Mouse (Mus musculus) MEL (cell line): Measurements from ENCODE around the gene Lypd5. TPM values are rescaled to one million over a fixed set of nuclear protein-coding genes. Genes with fewer than 3 reads are reported as not detected.

Experiments
- DNase-seq: peaks from one replicate; pipeline ENCODE4 v3.0.0; 2011; ENCODE audit warnings: low read depth, low spot score
- H3K27ac ChIP-seq: 2 replicates; pipeline ENCODE4 v1.5.1; 2012; ENCODE audit warnings: low read depth, mild to moderate bottlenecking, control low read depth, low read length, moderate library complexity; ENCODE audit not compliant: control insufficient read depth
- H3K27me3 ChIP-seq, 2 experiments: fragments of 150-350 bp in 1 of 2; sonication (generic) in 1 of 2; 2 replicates each; pipeline ENCODE4 v1.6.1; 2012; ENCODE audit warnings: low read length in 2 of 2, mild to moderate bottlenecking in 2 of 2, improper control_type of control experiment in 1 of 2, moderate library complexity in 1 of 2; ENCODE audit not compliant: insufficient read depth in 2 of 2, control insufficient read depth in 1 of 2
- H3K36me3 ChIP-seq, 2 experiments: 2 replicates each; pipeline ENCODE4 v1.6.1; 2012 to 2014; ENCODE audit warnings: low read length in 2 of 2, improper control_type of control experiment in 1 of 2, inconsistent platforms in 1 of 2, mild to moderate bottlenecking in 1 of 2; ENCODE audit not compliant: insufficient read depth in 2 of 2, control insufficient read depth in 1 of 2
- H3K4me1 ChIP-seq, 2 experiments: fragments of 150-350 bp in 1 of 2; sonication (generic) in 1 of 2; 2 replicates each; pipeline ENCODE4 v1.6.1; 2012; ENCODE audit warnings: low read length in 2 of 2, improper control_type of control experiment in 1 of 2, mild to moderate bottlenecking in 1 of 2; ENCODE audit not compliant: insufficient read depth in 2 of 2, control insufficient read depth in 1 of 2
- H3K4me3 ChIP-seq, 2 experiments: fragments of 150-350 bp in 1 of 2; sonication (generic) in 1 of 2; 2 replicates each; pipeline ENCODE4 v1.5.1; 2012; ENCODE audit warnings: low read depth in 2 of 2, low read length in 2 of 2, mild to moderate bottlenecking in 2 of 2, moderate library complexity in 2 of 2, control low read depth in 1 of 2, improper control_type of control experiment in 1 of 2; ENCODE audit not compliant: control insufficient read depth in 1 of 2, insufficient read depth in 1 of 2
- H3K79me2 ChIP-seq: 2 replicates; pipeline ENCODE4 v1.6.1; 2012; ENCODE audit warnings: mild to moderate bottlenecking, low read length, moderate library complexity; ENCODE audit not compliant: control insufficient read depth, poor library complexity, insufficient read depth
- H3K9ac ChIP-seq: 2 replicates; pipeline ENCODE4 v1.6.1; 2012; ENCODE audit warnings: low read depth, mild to moderate bottlenecking, control low read depth, low read length, moderate library complexity; ENCODE audit not compliant: control insufficient read depth, poor library complexity, severe bottlenecking
- H3K9me3 ChIP-seq: fragments of 150-350 bp; sonication (generic); replicated peaks from 2 replicates; pipeline ENCODE4 v1.6.1; 2012; ENCODE audit warnings: mild to moderate bottlenecking, low read length, improper control_type of control experiment, moderate library complexity; ENCODE audit not compliant: insufficient read depth
- BHLHE40 ChIP-seq: IDR thresholded peaks from 2 replicates; pipeline ENCODE4 v1.6.1; 2012; ENCODE audit warnings: low read depth, mild to moderate bottlenecking, inconsistent platforms, low read length, improper control_type of control experiment, borderline replicate concordance
- CHD1 ChIP-seq: IDR thresholded peaks from 2 replicates; pipeline ENCODE4 v1.6.1; 2012; ENCODE audit warnings: low read depth, mild to moderate bottlenecking, inconsistent platforms, low read length, improper control_type of control experiment
- CHD2 ChIP-seq: IDR thresholded peaks from 2 replicates; pipeline ENCODE4 v1.6.1; 2011; ENCODE audit warnings: low read length, improper control_type of control experiment
- CTCF ChIP-seq, 3 experiments: IDR thresholded peaks in 2 of 3; conservative IDR thresholded peaks in 1 of 3; 2 replicates each; pipeline ENCODE4 v1.5.1; 2011 to 2012; ENCODE audit warnings: low read length in 3 of 3, low read depth in 2 of 3, mild to moderate bottlenecking in 2 of 3, improper control_type of control experiment in 1 of 3, inconsistent platforms in 1 of 3, mixed read lengths in 1 of 3, moderate library complexity in 1 of 3; ENCODE audit not compliant: control insufficient read depth in 1 of 3, insufficient read depth in 1 of 3, poor library complexity in 1 of 3, severe bottlenecking in 1 of 3
- E2F4 ChIP-seq: IDR thresholded peaks from 2 replicates; pipeline ENCODE4 v1.6.1; 2011; ENCODE audit warnings: low read depth, low read length, improper control_type of control experiment, borderline replicate concordance
- ELF1 ChIP-seq: IDR thresholded peaks from 2 replicates; pipeline ENCODE4 v1.6.1; 2014; ENCODE audit warnings: low read depth, mild to moderate bottlenecking, inconsistent platforms, low read length, improper control_type of control experiment, moderate library complexity
- EP300 ChIP-seq, 2 experiments: IDR thresholded peaks; 2 replicates each; pipeline ENCODE4 v1.6.1; 2011; ENCODE audit warnings: improper control_type of control experiment in 2 of 2, low read length in 2 of 2, low read depth in 1 of 2, mild to moderate bottlenecking in 1 of 2
- ETS1 ChIP-seq: IDR thresholded peaks from 2 replicates; pipeline ENCODE4 v1.6.1; 2012; ENCODE audit warnings: low read depth, mild to moderate bottlenecking, inconsistent platforms, low read length, improper control_type of control experiment, moderate library complexity
- GABPA ChIP-seq: IDR thresholded peaks from 2 replicates; pipeline ENCODE4 v1.6.1; 2012; ENCODE audit warnings: low read depth, mild to moderate bottlenecking, inconsistent platforms, low read length, improper control_type of control experiment, moderate library complexity
- GATA1 ChIP-seq: IDR thresholded peaks from 2 replicates; pipeline ENCODE4 v1.6.1; 2011; ENCODE audit warnings: low read depth, low read length, improper control_type of control experiment
- HCFC1 ChIP-seq: IDR thresholded peaks from 2 replicates; pipeline ENCODE4 v1.6.1; 2012; ENCODE audit warnings: low read depth, mild to moderate bottlenecking, inconsistent platforms, low read length, improper control_type of control experiment, moderate library complexity
- JUND ChIP-seq: IDR thresholded peaks from 2 replicates; pipeline ENCODE4 v1.6.1; 2011; ENCODE audit warnings: low read depth, mild to moderate bottlenecking, improper control_type of control experiment, low read length
- KAT2A ChIP-seq: conservative IDR thresholded peaks from 2 replicates; pipeline ENCODE4 v1.6.1; 2012; ENCODE audit warnings: low read depth, low read length, improper control_type of control experiment, inconsistent platforms
- MAFK ChIP-seq: IDR thresholded peaks from 2 replicates; pipeline ENCODE4 v1.6.1; 2011; ENCODE audit warnings: low read depth, mild to moderate bottlenecking, low read length, improper control_type of control experiment, borderline replicate concordance
- MAZ ChIP-seq: IDR thresholded peaks from 2 replicates; pipeline ENCODE4 v1.6.1; 2012; ENCODE audit warnings: low read depth, mild to moderate bottlenecking, inconsistent platforms, low read length, improper control_type of control experiment
- MEF2A ChIP-seq: IDR thresholded peaks from 2 replicates; pipeline ENCODE4 v1.6.1; 2014; ENCODE audit warnings: low read depth, mild to moderate bottlenecking, inconsistent platforms, low read length, improper control_type of control experiment; ENCODE audit not compliant: poor library complexity, insufficient replicate concordance, severe bottlenecking; ENCODE audit errors: extremely low read depth
- MXI1 ChIP-seq: IDR thresholded peaks from 2 replicates; pipeline ENCODE4 v1.6.1; 2011; ENCODE audit warnings: mild to moderate bottlenecking, low read depth, low read length, improper control_type of control experiment
- MYB ChIP-seq: IDR thresholded peaks from 2 replicates; pipeline ENCODE4 v1.6.1; 2011; ENCODE audit warnings: mild to moderate bottlenecking, low read depth, low read length, improper control_type of control experiment
- MYC ChIP-seq: IDR thresholded peaks from 2 replicates; pipeline ENCODE4 v1.6.1; 2011; ENCODE audit warnings: low read depth, mild to moderate bottlenecking, low read length, improper control_type of control experiment, moderate library complexity
- NELFE ChIP-seq: IDR thresholded peaks from 2 replicates; pipeline ENCODE4 v1.6.1; 2011; ENCODE audit warnings: low read depth, low read length, improper control_type of control experiment
- NRF1 ChIP-seq: IDR thresholded peaks from 2 replicates; pipeline ENCODE4 v1.6.1; 2014; ENCODE audit warnings: low read depth, mild to moderate bottlenecking, inconsistent platforms, low read length, improper control_type of control experiment, moderate library complexity; ENCODE audit not compliant: poor library complexity, insufficient read depth, severe bottlenecking
- POLR2A ChIP-seq, 2 experiments: IDR thresholded peaks; 2 replicates each; pipeline ENCODE4 v1.6.1; 2011 to 2012; ENCODE audit warnings: low read length in 2 of 2, mild to moderate bottlenecking in 2 of 2, control low read depth in 1 of 2, improper control_type of control experiment in 1 of 2, low read depth in 1 of 2, moderate library complexity in 1 of 2; ENCODE audit not compliant: control insufficient read depth in 1 of 2, insufficient read depth in 1 of 2, poor library complexity in 1 of 2
- POLR2AphosphoS2 ChIP-seq: IDR thresholded peaks from 2 replicates; pipeline ENCODE4 v1.6.1; 2011; ENCODE audit warnings: low read length, improper control_type of control experiment
- POLR2AphosphoS5 ChIP-seq: IDR thresholded peaks from 2 replicates; pipeline ENCODE4 v1.6.1; 2012; ENCODE audit warnings: low read depth, borderline replicate concordance, mild to moderate bottlenecking, inconsistent platforms, low read length, moderate library complexity, mixed read lengths
- RAD21 ChIP-seq: IDR thresholded peaks from 2 replicates; pipeline ENCODE4 v1.6.1; 2011; ENCODE audit warnings: mild to moderate bottlenecking, low read depth, low read length, improper control_type of control experiment
- RCOR1 ChIP-seq: IDR thresholded peaks from 2 replicates; pipeline ENCODE4 v1.6.1; 2012; ENCODE audit warnings: low read depth, mild to moderate bottlenecking, inconsistent platforms, low read length, improper control_type of control experiment
- SIN3A ChIP-seq: IDR thresholded peaks from 2 replicates; pipeline ENCODE4 v1.6.1; 2012; ENCODE audit warnings: low read length, improper control_type of control experiment, inconsistent platforms
- SMC3 ChIP-seq: IDR thresholded peaks from 2 replicates; pipeline ENCODE4 v1.6.1; 2011; ENCODE audit warnings: low read depth, low read length, improper control_type of control experiment
- TAL1 ChIP-seq: IDR thresholded peaks from 2 replicates; pipeline ENCODE4 v1.6.1; 2012; ENCODE audit warnings: mild to moderate bottlenecking, inconsistent platforms, low read length, moderate library complexity, mixed read lengths
- TBP ChIP-seq: IDR thresholded peaks from 2 replicates; pipeline ENCODE4 v1.8.0; 2011; ENCODE audit warnings: low read depth, low read length, improper control_type of control experiment
- TCF12 ChIP-seq: IDR thresholded peaks from 2 replicates; pipeline ENCODE4 v1.6.1; 2014; ENCODE audit warnings: low read depth, mild to moderate bottlenecking, inconsistent platforms, low read length, improper control_type of control experiment, moderate library complexity
- UBTF ChIP-seq: IDR thresholded peaks from 2 replicates; pipeline ENCODE4 v1.6.1; 2012; ENCODE audit warnings: low read depth, mild to moderate bottlenecking, inconsistent platforms, low read length, improper control_type of control experiment, moderate library complexity, borderline replicate concordance; ENCODE audit not compliant: insufficient read depth
- USF1 ChIP-seq: IDR thresholded peaks from 2 replicates; pipeline ENCODE4 v1.6.1; 2014; ENCODE audit warnings: low read depth, mild to moderate bottlenecking, inconsistent platforms, low read length, improper control_type of control experiment, moderate library complexity
- USF2 ChIP-seq, 2 experiments: IDR thresholded peaks; 2 replicates each; pipeline ENCODE4 v1.6.1; 2011 to 2012; ENCODE audit warnings: improper control_type of control experiment in 2 of 2, low read length in 2 of 2, borderline replicate concordance in 1 of 2, inconsistent platforms in 1 of 2, low read depth in 1 of 2, mild to moderate bottlenecking in 1 of 2; ENCODE audit not compliant: insufficient read depth in 1 of 2
- ZC3H11A ChIP-seq: IDR thresholded peaks from 2 replicates; pipeline ENCODE4 v1.6.1; 2012; ENCODE audit warnings: low read depth, mild to moderate bottlenecking, inconsistent platforms, low read length, improper control_type of control experiment
- ZKSCAN1 ChIP-seq: IDR thresholded peaks from 2 replicates; pipeline ENCODE4 v1.6.1; 2012; ENCODE audit warnings: low read depth, mild to moderate bottlenecking, inconsistent platforms, low read length, improper control_type of control experiment, moderate library complexity
- ZMIZ1 ChIP-seq: IDR thresholded peaks from 2 replicates; pipeline ENCODE4 v1.6.1; 2012; ENCODE audit warnings: low read depth, mild to moderate bottlenecking, inconsistent platforms, low read length, improper control_type of control experiment, moderate library complexity
- ZNF384 ChIP-seq: IDR thresholded peaks from 2 replicates; pipeline ENCODE4 v1.6.1; 2012; ENCODE audit warnings: low read depth, mild to moderate bottlenecking, inconsistent platforms, low read length, improper control_type of control experiment
- polyA plus RNA-seq, 2 experiments: library from polyadenylated mRNA; stranded (reverse) in 1 of 2; unstranded in 1 of 2; fragments of >175 nt in 1 of 2; fragments of >200 nt in 1 of 2; gene quantifications; 2 replicates each; pipeline versions ENCODE4 v1.2.1 to v1.2.4; 2012; ENCODE audit warnings: low replicate concordance in 2 of 2, low read depth in 1 of 2; ENCODE audit not compliant: insufficient read length in 2 of 2, insufficient read depth in 1 of 2, missing spikeins in 1 of 2
- total RNA-seq: library from RNA; depleted of rRNA; stranded (reverse); fragments of 300-350 nt; gene quantifications from 2 replicates; pipeline ENCODE4 v1.2.3, GENCODE M21; 2012

The Lypd5 gene
- total and polyA plus RNA-seq, 3 experiments = not detected

DNA sequence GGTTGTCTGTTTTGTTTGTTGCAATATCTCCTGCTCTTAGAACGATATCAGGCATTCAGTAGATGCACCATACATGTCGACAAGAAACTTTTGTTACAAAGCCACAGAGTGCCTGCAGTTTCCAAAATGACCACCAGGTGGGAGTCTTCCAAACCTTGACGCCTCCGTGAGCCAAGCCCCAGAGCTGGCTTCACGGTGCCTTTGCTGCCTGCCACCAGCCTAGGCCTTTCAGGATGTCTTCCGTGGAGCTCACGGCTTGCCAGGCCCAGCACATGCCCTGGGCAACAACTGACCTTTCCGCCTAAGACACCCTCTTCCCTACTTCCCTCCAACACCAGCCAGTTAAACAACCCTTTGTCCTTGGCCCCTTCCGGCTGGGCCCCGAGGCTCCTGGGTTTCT is 15.8 kb downstream of the Lypd5 start:
- peak overlapping the region; percentile 62 for H3K9ac ChIP-seq
- H3K9me3 ChIP-seq = no peaks in the 10 kb centered on the region
- peak; percentile 93 for DNase-seq
- peaks cover 5 to 50% of the 10 kb centered on the region in 2 experiments; a peak in 3 of 4 replicates for H3K4me1 ChIP-seq
- H3K27ac ChIP-seq = no peak overlapping the region
- no peaks in the 10 kb centered on the region for H3K27me3 ChIP-seq
- peak overlapping the region; percentile 32 to 43 for H3K4me3 ChIP-seq
- peaks cover 0 to 2% of the 10 kb centered on the region in 2 experiments; a peak in 2 of 4 replicates for H3K36me3 ChIP-seq
- no peaks in the 10 kb centered on the region for H3K79me2 ChIP-seq
- no peak for TF ChIP-seq MXI1
- TF ChIP-seq MAFK = no peak
- peak; percentile 97 for TF ChIP-seq SMC3
- TF ChIP-seq ETS1 = no peak
- TF ChIP-seq GATA1 = no peak
- no peak for TF ChIP-seq POLR2AphosphoS2
- no peak for TF ChIP-seq RCOR1
- TF ChIP-seq USF1 = no peak
- peak; percentile 86 for TF ChIP-seq ZC3H11A
- TF ChIP-seq MEF2A = no peak
- TF ChIP-seq CHD1 = no peak
- TF ChIP-seq CTCF (IDR thresholded peaks at IDR 0.05 in 2 of 3, conservative IDR thresholded peaks at IDR 0.05 in 1 of 3; ENCODE audit: control insufficient read depth in 1 of 3, insufficient read depth in 1 of 3, low read depth in 2 of 3, low read length in 3 of 3, poor library complexity in 1 of 3, severe bottlenecking in 1 of 3) = peak; percentile 79 to 93 (median 91)
- no peak for TF ChIP-seq UBTF
- TF ChIP-seq GABPA = no peak
- no peak for TF ChIP-seq TBP
- TF ChIP-seq ZNF384 = 0 out of 2 replicates have a peak, but pooled peaks have one; percentile 35
- TF ChIP-seq ZKSCAN1 = no peak
- TF ChIP-seq JUND = no peak
- TF ChIP-seq MYC = peak; percentile 35; the same call in 1 of the 2 replicates
- no peak for TF ChIP-seq TAL1
- TF ChIP-seq USF2 (IDR thresholded peaks at IDR 0.05; ENCODE audit: borderline replicate concordance in 1 of 2, insufficient read depth in 1 of 2, low read depth in 1 of 2, low read length in 2 of 2) = no peak
- peak; percentile 61; the same call in 1 of the 2 replicates for TF ChIP-seq SIN3A
- TF ChIP-seq CHD2 = no peak
- no peak for TF ChIP-seq ELF1
- TF ChIP-seq NRF1 = no peak
- TF ChIP-seq EP300 (IDR thresholded peaks at IDR 0.05; ENCODE audit: low read depth in 1 of 2, low read length in 2 of 2) = no peak
- TF ChIP-seq BHLHE40 = no peak
- TF ChIP-seq KAT2A = no peak
- TF ChIP-seq HCFC1 = peak; percentile 30; the same call in 1 of the 2 replicates
- no peak for TF ChIP-seq TCF12
- TF ChIP-seq NELFE = no peak
- no peak for TF ChIP-seq E2F4
- 0 out of 2 replicates have a peak, but pooled peaks have one; percentile 35 for TF ChIP-seq MAZ
- TF ChIP-seq ZMIZ1 = no peak
- TF ChIP-seq POLR2AphosphoS5 = no peak
- peak; percentile 79 for TF ChIP-seq RAD21
- TF ChIP-seq POLR2A (IDR thresholded peaks at IDR 0.05; ENCODE audit: control insufficient read depth in 1 of 2, insufficient read depth in 1 of 2, low read depth in 1 of 2, low read length in 2 of 2, poor library complexity in 1 of 2) = no peak
- no peak for TF ChIP-seq MYB
